Mouse (Mus musculus) gastrocnemius, adult 18-20 months (tissue): ENCODE measurements at regions not wholly inside any gene's neighbourhood (a gene's known extent, or its start where the extent isn't known, plus 50 kb on each side); places are given as distances from the start of the nearest gene placed in this dataset. TPM values are rescaled to one million over a fixed set of nuclear protein-coding genes. Genes with fewer than 3 reads are reported as not detected.

ENCODE experiments used
- DNase-seq: peaks from one replicate; pipeline ENCODE4 v3.0.0; 2021; ENCODE audit warnings: low spot score
- microRNA-seq: library from miRNA; unstranded; fragments of <30 nt; microRNA quantifications from one replicate; pipeline ENCODE4 v1.2.0, GENCODE M21; 2021

DNA sequence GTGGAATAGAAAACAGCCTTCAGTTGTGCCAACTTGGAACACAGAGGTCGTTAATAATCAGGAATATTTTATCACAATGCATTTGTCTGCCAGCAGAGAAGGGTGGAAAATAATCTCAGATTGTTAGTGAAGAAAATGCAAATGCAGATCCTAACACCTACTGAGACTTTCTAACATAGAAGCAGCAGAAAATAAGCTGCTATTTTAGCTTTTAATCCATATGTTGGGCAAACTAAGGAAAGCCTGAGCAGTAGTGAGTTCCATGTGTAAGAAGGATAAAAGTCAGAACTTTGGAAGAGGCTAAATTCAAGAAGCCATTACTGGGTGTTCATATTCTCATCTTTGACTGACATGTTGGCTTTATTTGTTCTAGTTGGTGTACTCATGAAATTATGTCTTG is 119.8 kb upstream of the Sphkap start:
- no peak for DNase-seq

DNA sequence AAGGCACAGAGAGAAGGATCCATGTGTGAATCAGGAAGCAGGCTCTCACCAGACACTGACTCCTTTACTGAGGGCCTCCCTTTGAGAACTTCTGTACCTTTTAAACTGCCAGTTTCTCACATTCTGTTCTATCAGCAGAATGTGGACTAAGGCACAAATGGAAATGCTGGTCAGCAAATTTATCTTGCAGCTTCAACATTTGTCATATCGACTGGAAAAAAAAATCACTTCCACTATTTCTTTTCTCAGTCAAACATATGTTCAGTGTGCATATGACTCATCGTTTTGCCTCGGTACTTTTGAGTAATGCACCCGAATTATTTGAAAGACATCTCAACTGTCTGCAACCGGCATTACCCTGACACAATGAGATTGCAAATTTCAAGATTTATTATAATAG is 101.4 kb upstream of the Sphkap start:
- DNase-seq: no peak

GRCm38 (mm10) chr1:83505386-83505785 is 97.4 kb upstream of the Sphkap start:
- no peak for DNase-seq

DNA sequence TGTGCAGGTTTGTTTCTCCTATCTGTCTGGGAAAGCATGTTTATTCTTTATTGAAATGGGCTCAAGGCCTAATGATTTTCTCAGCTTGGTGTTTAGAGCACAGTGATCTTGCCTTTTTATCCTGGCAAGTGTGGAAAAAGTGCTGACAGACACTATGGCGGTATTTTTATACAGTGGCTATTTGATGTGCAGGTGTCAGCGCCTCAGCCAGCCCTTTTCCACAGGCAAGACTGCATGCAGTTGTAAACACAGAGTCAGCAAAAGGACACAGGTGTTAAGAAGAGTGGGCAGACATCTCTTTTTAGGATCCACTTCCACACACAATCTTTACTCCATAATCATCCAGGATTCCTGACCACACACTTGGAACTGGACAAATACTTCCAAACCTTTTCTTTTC is 88.9 kb upstream of the Sphkap start:
- DNase-seq: no peak

GRCm38 (mm10) chr1:83496380-83496779 is 88.4 kb upstream of the Sphkap start:
- DNase-seq: no peak

GRCm38 (mm10) chr1:83495022-83495421 is 87.0 kb upstream of the Sphkap start:
- DNase-seq: no peak

DNA sequence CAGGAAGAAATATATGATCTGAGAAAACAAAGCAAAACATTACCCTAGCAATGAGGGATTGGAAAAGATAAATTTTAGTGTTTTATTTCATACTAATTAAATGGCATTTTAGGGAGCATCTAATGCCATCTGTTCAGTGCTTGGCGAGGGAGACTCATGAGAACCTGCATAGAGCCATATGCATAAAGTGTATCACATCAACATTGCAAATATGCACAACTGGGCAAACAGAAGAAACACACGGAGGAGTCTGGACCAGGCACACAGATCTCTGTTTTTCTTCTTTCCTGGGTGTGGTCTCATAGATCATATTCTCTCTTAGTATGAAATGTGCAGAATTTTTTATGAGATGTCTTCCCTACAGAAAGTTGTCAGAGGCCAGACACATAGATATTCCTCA is 71.1 kb upstream of the Sphkap start:
- no peak for DNase-seq

Small RNA genes in the stretch of these regions (microRNA-seq; reads per million reads assigned to microRNA genes)
- not detected for gene Gm25754
